Mouse (Mus musculus) MN1 (cell line): ENCODE measurements around the gene Nlrc4.
"Not testable (repeated sequence)": the region's sequence is repeated elsewhere in the genome, so short reads cannot be mapped to it uniquely, and the experiment has no call there.

Experiments used
- DNase-seq: peaks from one replicate; pipeline ENCODE4 v3.0.0-alpha.2; 2016; ENCODE audit warnings: low spot score

Gene Nlrc4

GRCm38 (mm10) chr17:74458711-74459408 is at the start of gene Nlrc4:
Gene Nlrc4 (minus strand): TSS chr17:74459142.
- DNase-seq, result no peak

GRCm38 (mm10) chr17:74508600-74508999 is 49.7 kb upstream of the Nlrc4 start:
- no peak for DNase-seq

DNA sequence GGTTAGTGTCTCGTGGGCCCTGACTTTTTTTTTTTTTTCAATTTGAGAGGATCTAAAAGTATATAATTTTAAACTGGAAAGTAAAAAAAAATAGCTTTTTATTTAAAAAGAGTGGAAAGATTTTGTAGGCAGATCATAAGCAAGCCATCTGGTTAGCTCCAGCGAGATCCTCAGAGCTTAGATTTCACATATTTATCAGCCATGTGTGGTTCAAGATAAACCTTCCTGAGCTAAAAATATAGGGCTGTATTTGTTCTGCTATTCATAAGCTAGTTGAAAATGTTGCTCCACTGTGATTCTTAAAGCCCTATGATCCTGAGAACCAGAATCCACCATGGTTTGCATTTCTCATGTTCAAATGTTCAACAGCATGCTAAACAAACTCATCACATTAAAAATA is 49.0 kb upstream of the Nlrc4 start:
- DNase-seq, result no peak

GRCm38 (mm10) chr17:74501085-74501484 is 42.1 kb upstream of the Nlrc4 start:
- peak; percentile 58 for DNase-seq

- DNase-seq, result no peak
Observed at GRCm38 (mm10) chr17:74500204-74500603, 41.3 kb upstream of the Nlrc4 start.

- peak; percentile 31 for DNase-seq
Observed at GRCm38 (mm10) chr17:74491565-74491964, 32.6 kb upstream of the Nlrc4 start.

- DNase-seq, result no peak
Observed at GRCm38 (mm10) chr17:74489901-74490220, 30.9 kb upstream of the Nlrc4 start.

GRCm38 (mm10) chr17:74489024-74489900 is 30.3 kb upstream of the Nlrc4 start, which contains the start of gene Yipf4:
Gene Yipf4 (plus strand): TSS chr17:74489493.
- DNase-seq, result peak; percentile 99

- DNase-seq, result no peak
Observed at GRCm38 (mm10) chr17:74480361-74481069, 21.6 kb upstream of the Nlrc4 start.

GRCm38 (mm10) chr17:74470133-74470532 is 11.2 kb upstream of the Nlrc4 start:
- not testable (repeated sequence) for DNase-seq

DNA sequence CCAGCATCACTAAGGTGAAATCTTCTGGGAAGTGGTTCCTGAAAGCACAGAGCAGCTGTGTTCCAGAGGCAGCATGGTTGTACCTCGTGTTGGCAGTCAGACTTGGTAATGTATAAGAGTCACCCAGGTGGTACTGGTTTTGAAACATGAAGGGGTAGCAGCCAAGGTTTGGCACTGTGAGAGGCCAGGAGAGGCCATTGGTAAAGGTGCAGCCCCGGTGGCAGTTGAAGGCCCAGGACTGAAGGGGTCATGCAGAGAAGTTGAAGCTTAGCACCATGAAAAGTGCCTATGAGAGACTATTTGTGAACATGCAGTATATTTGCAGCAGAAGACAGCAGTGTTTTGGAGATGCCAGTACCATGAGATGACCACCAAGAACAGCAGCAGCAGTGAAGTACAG is 9.0 kb upstream of the Nlrc4 start:
- not testable (repeated sequence) for DNase-seq

- no peak for DNase-seq
Observed at GRCm38 (mm10) chr17:74463510-74463909, 4.6 kb upstream of the Nlrc4 start.

DNA sequence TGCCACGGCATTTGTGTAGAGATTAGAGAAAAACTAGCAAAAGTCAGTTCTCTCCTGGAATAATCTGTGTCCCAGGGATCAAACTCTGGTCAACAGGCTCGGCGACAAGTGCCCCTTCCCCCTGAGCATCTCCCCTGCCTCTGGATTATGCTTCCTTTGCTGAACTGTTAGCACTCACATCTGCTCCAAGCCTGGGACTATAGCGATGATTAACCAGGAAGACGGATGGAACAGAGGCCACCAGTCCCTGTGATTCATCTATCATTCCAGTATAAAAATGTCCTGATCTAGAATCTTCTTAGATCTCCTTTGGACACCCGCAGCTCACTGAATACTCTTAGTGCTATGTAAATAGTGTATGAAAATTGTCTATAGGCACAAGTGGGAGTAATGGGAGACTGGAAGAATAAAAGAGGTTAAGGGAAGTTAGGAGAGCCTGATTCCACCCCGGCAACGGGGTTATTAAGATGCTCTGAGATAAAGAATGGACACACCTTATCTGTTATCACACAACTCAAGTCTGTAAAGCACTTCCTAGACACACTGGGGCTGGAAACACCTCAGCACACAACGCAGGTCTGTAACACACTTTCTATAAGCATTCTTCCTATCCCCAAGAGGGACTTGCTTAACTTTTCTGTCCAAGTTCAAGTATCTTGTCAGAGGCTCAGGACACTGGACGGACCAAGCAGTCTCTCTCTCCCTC is 817 bp downstream of the Nlrc4 start:
- no peak for DNase-seq

- DNase-seq, result no peak
Observed at GRCm38 (mm10) chr17:74456825-74457224, 2.1 kb downstream of the Nlrc4 start.

DNA sequence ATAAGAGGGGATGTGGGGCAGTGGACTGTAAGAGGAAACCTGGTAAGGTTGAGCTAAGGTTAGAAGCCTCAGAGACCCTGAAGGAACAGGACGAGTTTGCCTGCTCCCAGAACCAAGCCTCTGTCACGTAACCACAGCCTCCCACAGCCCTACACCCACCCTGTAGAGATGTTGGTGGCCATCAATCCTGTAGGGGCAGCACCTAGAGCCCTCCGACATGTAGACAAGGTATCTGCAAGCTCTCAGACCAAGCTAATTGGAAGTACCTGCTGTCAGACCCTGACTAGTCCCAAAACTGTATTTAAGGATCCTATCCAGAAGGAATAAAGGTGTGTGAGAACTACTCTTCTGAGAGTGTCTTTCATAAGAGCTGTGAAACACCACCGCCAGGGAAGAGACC is 3.5 kb downstream of the Nlrc4 start:
- DNase-seq, result no peak

- no peak for DNase-seq
Observed at GRCm38 (mm10) chr17:74454660-74455059, 4.3 kb downstream of the Nlrc4 start.

GRCm38 (mm10) chr17:74453928-74454327 is 5.0 kb downstream of the Nlrc4 start:
- DNase-seq, result no peak

DNA sequence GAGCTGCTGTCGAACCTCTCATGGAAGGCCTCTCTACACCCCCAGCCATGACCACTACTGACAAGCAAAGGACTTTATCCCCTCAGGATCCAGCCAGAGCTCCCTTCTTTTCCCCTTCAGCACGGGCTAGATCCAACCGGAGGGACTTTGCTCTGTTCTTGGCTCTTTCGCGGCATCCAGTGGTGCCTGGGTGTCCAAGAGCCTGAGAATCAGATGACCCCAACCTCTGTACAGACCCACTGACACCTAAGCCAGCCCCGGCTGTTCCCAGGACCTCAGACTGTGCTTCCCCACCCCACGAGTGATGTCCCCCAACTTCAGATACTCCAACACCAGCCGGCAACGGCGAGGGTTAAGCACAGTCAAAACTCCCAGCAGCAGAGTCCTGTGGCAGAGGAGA is 9.2 kb downstream of the Nlrc4 start:
- no peak for DNase-seq

GRCm38 (mm10) chr17:74440486-74440885 is 18.5 kb downstream of the Nlrc4 start:
- no peak for DNase-seq

- DNase-seq, result no peak
Observed at GRCm38 (mm10) chr17:74437762-74438161, 21.2 kb downstream of the Nlrc4 start.

DNA sequence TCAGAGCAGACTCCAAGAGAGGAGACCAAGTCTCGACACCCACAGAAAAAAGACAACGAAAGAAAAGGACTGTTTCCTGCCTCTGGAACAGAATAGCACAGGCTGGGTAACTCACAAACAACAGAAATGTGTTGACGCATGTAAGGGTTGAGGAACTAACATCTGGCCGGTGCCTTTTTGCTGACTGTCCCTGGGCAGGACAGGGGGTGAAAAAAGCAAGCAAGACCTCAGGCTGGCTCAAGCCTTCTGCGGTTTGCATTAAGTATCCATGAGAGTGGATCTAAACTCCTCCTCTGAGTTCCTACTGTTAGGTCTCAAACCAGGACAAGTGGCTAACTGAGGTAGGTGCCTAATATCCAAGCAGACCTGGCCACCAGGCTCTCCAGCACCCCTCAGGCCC is 26.3 kb downstream of the Nlrc4 start:
- DNase-seq, result no peak

- no peak for DNase-seq
Observed at GRCm38 (mm10) chr17:74431481-74431880, 27.5 kb downstream of the Nlrc4 start.
